Mouse (Mus musculus) hindlimb bud, embryonic 11.5 days (tissue): ENCODE data around the gene Slc41a3.

Source experiments
- DNase-seq: peaks from one replicate; pipeline ENCODE4 v3.0.0-alpha.2; 2012; ENCODE audit warnings: low read depth, low spot score; ENCODE audit errors: extremely low spot score

Gene Slc41a3

DNA sequence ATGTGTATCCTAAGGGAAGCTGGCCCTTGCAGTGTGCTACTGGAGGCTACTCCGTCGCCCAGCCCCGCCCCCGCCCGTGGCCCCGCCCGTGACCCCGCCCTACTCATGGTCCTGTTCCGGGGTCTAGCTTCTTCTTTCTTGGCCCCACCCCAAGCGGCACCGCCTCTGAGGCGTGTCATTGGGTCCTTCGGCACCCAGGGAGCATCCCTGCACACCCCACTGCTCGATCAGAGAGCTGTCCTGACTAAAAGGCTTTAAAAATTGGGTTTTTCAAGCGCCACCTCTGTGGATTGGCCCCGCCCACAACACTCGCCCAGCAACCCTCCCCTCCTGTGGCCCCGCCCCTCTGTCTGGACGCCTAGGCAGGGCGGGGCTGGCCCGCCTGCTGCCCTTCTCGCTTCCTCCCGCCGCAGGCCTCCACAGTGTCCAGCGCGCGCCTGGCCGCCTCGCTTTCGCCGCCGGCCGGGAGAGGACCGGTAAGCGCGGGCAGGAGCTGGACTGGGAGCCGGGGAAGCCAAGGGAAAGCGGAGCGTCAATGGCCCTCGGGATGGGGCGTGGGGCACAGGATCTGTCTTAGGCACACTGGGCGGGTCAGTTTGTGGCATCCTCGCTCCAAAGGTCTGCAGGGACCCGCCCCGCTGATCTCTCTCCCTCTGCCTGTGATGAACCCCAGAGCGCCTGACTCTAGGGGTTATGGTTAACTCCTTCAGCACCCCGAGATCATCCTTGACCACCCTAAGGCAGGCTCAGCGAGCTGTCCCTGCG is at the start of gene Slc41a3:
Slc41a3 (plus strand) TSS at position 193 of the 765 bp plus-strand sequence.
- DNase-seq = no peak

DNA sequence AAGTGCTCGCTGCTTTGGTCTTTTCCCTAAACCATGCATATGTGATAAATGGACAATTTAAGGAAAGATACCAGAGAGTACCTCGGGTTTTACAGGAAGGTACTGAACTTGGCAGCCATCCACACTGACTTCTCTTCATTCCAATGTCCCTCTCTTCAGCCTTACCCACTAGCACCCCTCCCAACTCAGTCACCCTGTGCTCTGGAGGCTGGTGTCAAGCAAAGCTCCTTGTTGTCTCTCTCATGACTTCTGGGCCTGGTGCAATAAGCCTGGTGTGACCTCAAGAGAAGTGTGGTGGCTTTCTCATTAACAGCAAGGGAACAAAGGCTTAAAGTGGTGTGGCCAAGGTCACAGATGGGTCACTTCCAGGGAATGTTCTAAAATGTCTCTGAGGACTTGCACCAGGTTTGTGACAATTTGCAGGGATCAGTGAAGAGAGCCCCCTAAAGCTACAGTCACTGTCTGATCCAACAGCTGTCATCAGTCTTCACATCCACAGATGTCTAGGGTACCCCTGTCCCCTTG is 47.9 kb upstream of the Slc41a3 start:
- no peak for DNase-seq

- no peak for DNase-seq
Observed at GRCm38 (mm10) chr6:90557077-90557476, 47.4 kb upstream of the Slc41a3 start.

DNA sequence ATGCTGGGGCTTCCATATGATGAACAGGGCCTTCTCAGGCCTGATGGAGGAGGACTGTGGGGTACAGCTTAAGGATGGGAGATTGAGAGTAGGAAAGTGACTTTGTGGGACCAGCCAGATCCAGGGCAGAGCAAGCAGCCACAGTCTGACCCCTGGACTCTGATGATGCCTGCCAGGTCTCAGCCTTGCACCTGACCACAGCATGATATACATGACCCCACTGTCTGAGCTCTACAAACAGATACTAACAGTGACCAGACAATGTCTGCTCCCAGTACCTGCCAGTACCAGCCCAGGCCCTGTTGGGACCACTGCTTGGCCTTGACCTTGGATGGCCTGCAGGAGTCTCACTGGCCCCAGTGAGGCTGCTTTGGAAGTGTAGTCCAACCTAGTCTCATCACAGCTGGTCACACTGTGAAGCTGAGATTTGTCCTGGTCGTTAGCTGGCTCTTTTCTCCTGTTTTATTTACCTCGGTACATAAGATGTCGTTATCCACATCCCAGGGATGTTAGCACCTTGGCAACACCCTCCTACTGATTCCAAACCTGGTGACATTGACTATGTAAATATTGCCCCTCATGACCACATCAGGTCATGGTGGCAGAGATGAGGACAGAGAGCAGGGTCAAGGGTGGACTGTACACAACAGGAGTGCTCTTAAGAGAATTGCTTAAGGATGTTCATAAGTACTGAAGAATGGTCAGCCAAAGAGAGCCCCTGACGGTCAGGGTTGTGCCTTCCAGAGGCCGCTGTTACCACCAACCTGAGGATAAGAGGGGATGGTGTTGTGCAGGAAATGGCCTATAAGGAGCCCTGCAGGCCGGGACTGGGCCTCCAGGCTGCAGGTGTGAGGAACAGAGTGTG is 46.5 kb upstream of the Slc41a3 start:
- DNase-seq = no peak

DNA sequence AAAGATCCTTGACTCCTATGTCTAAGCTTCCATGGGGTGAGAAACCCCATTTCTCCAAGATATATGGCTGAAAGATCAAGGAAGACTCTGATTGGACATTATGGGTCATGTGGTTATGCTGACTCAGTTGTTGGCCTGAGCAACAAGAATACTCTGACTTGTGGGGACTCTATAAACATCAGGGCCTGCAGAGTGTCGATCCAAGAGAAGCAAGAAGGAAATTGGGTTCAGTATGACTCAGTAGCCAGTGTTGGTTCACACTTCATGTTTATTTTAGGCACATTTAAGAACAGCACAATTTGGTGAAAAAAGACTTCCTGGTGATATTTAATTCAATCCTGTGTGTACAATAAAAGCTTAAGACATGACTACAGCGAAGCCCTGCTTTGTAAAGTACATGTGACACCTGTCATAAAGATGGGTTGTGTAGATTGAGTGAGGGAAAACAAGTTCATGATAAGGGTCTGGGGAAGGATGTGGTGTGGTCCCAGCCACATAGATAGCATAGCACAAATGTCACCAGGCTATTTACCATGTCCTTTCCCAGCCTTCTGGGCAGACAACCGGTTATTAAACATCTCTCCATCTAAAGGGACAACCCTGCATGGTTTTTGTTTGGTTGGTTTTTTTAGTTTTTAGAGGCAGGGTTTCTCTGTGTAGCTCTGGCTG is 44.0 kb upstream of the Slc41a3 start:
- DNase-seq = no peak

GRCm38 (mm10) chr6:90561234-90561781 is 43.2 kb upstream of the Slc41a3 start:
- DNase-seq = no peak

- no peak for DNase-seq
Observed at GRCm38 (mm10) chr6:90564240-90564639, 40.3 kb upstream of the Slc41a3 start.

- DNase-seq = no peak
Observed at GRCm38 (mm10) chr6:90565357-90566215, 38.9 kb upstream of the Slc41a3 start.

GRCm38 (mm10) chr6:90567486-90567885 is 37.0 kb upstream of the Slc41a3 start:
- DNase-seq = no peak

DNA sequence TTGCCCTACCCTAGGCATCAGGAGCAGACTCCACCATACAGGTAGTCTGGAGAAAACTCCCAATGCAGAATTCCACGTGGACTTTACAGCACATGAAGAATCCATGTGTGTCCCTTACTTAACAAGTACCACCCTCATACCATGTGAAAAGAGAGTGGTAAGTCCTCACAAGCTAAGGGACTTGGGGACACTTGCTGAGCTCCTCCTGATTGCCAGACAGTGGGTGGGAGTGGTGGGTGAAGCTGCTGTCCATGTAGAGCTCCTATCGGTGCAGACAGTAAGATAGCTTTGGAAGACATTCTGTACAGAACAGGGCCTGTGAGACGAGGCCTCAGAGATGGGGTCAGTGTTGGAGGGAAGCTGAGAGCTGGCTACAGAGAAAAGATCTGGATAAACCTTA is 36.6 kb upstream of the Slc41a3 start:
- no peak for DNase-seq

GRCm38 (mm10) chr6:90568721-90569120 is 35.8 kb upstream of the Slc41a3 start:
- no peak for DNase-seq

DNA sequence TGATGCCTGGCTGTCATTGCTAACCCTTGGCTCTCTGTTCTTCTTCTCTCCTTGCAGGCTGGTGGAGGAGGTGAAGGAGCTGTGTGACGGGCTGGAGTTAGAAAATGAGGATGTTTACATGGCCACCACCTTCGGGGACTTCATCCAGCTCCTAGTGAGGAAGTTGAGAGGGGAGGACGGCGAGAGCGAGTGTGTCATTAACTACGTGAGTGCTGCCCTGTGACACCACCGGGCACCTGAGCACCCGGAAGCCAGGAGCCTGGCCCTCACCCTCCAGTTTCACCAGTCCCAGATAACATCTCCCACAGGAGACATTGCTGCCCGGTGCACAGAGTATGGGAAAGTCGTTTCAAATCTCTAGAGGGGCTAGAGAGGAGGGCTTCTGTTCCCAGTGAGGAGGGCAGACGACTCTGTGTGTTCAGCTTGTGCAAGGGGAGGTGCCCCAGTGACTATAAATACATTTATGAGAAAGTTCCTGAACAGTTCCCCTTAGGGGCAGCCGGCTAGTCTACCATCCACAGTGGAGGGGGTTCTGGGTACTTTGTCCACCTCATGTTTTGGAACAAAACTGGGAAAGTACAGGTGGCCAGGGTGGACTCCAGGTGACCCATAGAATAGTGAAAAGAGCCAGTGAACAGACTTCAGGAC is 34.7 kb upstream of the Slc41a3 start:
- no peak for DNase-seq

DNA sequence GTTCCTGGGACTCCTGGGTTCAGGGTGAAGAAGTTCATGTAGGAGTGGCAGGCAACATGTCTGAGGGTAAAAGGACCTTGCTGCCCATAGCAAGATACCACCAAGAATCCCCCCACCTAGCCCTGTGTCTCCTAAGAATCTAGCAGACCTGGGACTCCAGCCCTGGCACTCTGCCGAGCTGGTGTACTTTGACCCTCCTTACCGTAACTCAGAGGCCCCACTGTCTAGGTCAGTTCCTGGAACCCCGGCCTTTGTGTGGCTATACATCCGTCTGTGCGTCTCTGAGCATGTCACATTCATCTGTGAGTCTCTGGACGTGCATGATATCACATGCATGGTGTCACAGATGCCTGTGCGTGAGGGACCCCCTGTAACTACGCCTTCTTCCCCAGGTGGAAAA is 34.1 kb upstream of the Slc41a3 start:
- DNase-seq = no peak

- DNase-seq = peak; percentile 56
Observed at GRCm38 (mm10) chr6:90575261-90575715, 29.2 kb upstream of the Slc41a3 start.

DNA sequence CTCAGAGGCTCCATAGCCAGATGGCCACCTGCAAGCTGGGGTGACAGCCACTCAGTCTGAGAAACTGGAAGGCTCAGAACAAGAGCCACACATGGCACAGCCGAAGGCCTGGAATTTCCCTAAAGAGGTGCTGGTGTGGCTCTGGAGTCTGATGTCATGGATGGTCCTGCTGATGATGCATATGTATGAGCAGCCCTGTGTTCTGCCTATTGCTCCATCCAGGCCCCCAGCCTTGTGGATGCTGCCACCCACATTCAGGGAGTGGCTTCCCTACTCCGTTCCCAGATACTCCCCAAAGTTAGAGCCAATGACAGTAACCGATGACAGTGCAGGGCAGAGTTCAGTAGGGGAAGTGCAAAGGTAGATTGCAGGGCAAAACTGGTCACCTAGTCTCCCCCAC is 26.4 kb upstream of the Slc41a3 start:
- DNase-seq = no peak

GRCm38 (mm10) chr6:90582331-90582730 is 22.2 kb upstream of the Slc41a3 start:
- DNase-seq = no peak

DNA sequence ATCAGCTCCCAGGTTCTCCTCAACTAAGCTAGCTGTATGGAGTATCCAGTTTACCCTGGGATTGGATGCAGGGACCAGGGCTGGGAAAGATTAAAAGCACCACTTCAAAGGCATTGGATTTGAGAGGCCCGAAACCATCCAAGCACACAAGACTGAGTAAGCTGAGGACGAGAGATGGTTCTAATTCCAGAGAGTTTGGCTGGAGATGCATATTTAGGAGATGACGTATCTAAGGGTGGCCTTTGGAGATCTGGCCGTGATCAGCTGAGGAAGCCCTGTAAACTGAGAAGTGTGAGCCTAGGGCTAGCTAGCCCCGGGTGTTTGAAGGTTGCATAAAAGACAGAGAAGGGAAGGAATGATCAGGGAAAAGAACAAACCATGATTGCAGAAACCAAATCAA is 16.4 kb upstream of the Slc41a3 start:
- DNase-seq = no peak

GRCm38 (mm10) chr6:90590707-90591106 is 13.8 kb upstream of the Slc41a3 start:
- DNase-seq = no peak

DNA sequence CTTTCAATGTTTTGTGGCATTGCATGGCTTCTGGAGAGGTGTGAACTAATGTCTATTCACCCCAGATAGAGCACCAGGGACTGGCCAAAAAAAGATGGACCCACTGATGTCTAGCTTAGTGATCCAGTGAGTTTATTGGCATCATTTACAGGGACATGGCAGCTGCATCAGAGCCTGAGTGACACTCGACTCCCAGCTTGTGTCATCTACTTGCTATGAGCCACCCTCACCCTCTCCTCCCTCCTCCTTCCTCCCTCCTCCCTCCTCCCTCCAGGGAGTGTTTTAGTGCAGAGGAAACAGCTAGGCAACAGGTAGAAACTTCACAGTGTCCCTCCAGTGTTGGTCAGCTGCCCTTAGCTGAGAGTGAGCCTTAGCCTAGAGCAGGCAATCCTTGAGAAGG is 9.6 kb upstream of the Slc41a3 start:
- DNase-seq = no peak

- DNase-seq = no peak
Observed at GRCm38 (mm10) chr6:90597060-90597459, 7.5 kb upstream of the Slc41a3 start.
